Mouse (Mus musculus) urinary bladder, adult 2 months (tissue): Measurements from ENCODE around the gene Abcc6. TPM values are rescaled to one million over a fixed set of nuclear protein-coding genes. Genes with fewer than 3 reads are reported as not detected.
"Not testable (repeated sequence)": the region's sequence is repeated elsewhere in the genome, so short reads cannot be mapped to it uniquely, and the experiment has no call there.

Experiments used
- DNase-seq: peaks from one replicate; pipeline ENCODE4 v3.0.0; 2022; ENCODE audit warnings: low spot score
- polyA plus RNA-seq: library from polyadenylated mRNA; depleted of rRNA; stranded (reverse); fragments of >200 nt; gene quantifications from 2 replicates; pipeline ENCODE4 v1.2.3, GENCODE M21; 2012

Abcc6 gene
- polyA plus RNA-seq, 1 experiment, result 2.0 TPM

DNA sequence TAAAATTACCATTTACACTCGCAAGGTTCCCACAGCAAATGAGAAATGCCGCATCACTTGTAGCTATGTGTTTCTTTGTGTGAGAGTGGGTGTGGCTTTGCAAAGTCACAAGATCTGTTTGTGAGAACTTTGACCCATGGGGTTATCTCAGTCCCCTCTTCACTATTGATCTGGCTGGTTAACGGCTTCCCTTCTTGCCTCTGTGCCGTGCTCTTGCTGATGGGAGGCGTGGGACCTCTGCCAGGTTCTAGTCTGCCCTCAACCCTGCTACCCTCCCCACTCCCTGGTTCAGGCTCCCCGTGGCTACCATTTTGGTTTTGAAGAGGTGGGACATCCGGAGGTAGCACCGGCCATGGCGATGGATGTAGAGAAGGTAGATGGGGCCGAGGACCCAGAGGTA lies 1.4 kb downstream of the Abcc6 start:
- no peak for DNase-seq

DNA sequence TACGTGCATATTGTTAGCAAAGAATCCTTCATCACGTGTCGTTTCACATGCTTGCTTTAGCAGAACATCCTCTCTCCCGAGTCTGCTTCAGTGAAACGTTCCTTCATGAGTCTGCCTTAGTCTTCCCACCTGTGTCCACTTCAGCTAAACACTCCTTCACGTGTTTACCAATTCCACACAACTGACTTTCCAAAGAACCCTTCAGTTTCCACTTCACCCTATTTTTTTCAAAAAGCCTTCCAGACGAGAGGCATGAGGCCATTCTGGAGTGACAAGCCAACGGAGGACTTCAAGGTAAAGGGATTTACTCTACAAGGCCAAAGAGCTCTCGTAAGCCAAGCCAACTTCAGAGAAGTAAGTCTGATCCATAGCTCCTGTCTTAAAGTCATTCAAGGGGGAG lies 4.7 kb downstream of the Abcc6 start:
- DNase-seq, result no peak

DNA sequence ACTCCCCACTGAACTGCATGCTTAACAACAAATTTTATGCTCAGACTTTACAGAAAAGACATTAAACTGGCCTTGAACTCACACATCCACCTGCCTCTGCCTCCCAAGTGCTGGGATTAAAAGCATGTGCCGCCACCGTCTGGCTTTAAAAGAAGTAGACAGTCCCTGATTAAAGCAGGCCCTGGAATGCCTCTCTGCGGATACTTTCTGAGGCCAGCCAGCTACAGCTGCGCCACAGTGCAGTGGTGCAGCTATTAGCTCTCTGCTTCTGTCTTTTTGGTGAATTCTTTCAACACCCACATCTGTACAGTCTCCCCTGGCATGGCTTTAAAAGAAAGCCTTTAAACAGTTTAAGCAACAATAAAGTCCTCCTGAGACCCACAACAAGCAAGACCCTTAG lies 8.2 kb downstream of the Abcc6 start:
- DNase-seq, result no peak

DNA sequence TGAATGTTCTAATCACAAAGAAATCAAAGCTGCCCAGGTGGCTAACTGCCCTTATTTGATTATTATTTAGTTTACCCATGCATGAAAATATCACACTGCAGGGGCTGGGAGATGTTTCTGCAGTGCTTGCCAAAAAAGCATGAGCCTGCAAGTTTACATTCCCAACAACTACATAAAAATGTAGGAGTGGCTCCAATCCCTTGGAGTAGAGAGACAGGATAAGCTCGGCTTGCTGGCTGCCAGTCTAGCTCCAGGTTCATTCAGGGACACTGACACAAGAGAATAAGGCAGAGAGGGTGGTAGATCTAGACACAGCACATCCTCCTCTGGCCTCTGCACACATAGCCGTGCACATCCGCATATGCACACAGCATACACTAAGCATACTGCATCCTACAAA lies 10.5 kb downstream of the Abcc6 start:
- DNase-seq, result no peak

DNA sequence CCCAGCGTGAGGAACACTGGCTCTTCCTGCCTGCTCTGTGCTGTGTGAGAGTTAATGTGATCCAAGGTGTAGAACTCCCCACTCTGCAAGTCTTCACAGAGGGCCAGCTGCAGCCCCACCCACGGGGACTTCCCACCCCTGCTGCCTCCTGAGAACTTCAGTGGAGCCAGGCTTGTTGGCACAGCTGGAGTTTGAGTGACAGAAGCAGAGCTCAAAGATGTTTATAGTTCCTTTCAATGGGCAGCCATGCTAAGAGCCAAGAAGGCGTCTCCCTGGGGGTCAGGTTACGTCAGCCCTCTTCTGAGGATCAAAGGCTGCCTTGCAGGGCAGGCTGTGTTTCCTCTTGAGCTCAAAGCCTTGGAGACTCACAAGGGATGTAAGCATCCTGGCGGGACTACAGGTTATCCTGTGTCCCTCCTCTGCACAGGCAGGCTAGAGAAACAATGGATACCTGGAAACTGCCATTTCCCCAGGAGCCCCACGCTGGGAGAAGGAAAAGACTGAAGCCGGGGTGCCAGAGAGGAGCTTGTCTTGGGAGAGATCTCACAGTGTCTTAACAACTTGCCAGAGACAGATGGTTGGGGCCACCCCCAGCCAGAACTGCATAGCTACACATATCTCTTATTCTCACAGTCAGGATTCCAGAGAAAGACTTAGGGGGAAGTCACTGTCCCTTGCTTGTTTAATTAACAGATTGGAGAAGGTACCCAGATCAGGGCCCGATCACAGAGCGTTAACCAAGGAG lies 16.7 kb downstream of the Abcc6 start:
- no peak for DNase-seq

DNA sequence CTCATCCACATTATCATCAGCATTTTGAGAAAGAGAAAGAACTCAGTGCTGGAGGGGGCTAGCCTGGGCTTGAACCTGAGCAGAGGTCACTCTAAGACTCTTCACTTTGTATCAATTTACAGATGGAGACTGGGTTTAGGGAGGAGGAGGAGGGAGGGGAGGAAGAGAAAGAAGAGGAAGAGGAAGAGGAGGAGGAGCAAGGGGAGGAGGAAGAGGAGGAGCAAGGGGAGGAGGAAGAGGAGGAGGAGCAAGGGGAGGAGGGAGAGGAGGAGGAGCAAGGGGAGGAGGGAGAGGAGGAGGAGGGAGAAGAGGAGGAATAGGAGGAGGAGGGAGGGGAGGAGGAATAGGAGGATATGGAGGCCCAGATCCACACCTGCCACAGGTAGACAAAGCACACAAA lies 18.0 kb downstream of the Abcc6 start:
- no peak for DNase-seq

DNA sequence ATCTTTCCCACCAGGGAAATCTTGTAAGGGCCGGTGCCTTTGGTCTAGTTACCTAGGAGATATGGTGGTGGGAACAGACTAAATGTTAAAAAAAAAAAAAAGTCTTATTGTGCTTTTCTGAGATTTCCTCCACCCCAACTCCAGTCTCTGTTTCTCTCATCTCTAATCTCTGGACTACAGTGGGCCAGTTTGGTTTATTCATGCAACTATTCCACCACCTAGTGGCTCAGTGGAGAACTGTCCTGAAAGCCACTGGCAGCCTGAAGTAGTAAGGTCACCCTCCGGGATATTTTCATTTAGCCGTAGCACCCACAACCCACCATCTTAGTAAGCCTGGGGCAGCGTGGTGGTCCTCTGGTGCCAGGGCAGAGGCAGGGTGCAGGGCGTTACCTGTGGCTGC lies 20.5 kb downstream of the Abcc6 start:
- no peak for DNase-seq

DNA sequence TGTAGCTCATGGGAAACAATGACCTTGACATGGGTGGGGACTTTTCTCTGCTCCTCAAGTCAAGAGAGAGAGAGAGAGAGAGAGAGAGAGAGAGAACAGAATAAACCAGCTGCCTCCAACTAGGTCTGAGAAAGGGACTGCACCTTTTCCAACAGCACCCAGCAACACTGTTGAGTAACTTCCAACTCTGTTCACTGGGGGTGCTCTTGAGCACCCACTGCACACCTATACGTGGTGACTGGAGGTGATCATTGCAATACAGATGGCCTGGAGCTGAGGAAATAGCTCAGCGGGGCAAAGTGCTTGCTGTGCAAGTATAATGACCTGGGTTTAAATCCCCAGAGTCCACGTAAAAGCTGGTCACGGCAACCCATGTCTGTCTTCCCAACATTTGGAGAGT lies 27.4 kb downstream of the Abcc6 start:
- DNase-seq, result no peak

DNA sequence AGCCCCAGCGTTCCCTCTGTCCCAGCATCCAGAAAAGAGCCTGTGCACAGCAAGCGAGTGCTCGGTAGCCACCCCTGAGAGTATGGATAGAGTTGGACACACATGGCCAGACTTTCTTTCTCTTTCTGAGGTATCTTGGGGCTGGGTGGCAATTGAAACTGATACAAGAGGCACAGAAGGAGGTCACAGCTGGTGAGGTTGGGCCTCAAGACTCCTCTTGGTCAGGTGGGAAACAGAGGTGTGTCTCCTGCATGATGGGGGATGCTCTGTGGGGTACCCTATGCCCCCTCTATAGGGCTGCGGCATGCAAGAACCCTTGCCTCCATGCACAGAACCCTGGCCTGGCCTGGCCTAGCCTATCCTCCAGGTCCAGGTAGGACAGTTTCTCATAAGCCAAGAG lies 29.5 kb downstream of the Abcc6 start:
- no peak for DNase-seq

DNA sequence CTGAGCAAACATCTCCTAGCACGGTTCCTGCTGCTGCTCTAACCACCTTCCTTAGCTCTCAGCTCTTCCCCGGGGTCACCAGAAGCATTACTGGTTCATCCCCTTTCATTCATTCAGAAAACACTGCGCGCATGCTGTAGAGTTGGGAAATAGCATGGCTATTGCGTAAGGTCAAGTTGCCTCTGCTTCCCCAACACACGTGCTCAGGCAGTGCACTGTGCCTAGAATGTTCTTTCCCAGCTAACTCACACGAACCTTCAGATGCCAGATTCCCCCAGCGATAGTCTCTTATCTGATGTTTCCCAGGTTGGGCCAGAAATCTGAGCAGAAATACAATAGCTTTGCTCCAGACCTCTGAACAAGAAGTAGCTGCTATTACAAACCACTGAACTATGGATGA lies 37.6 kb downstream of the Abcc6 start:
- DNase-seq, result no peak

DNA sequence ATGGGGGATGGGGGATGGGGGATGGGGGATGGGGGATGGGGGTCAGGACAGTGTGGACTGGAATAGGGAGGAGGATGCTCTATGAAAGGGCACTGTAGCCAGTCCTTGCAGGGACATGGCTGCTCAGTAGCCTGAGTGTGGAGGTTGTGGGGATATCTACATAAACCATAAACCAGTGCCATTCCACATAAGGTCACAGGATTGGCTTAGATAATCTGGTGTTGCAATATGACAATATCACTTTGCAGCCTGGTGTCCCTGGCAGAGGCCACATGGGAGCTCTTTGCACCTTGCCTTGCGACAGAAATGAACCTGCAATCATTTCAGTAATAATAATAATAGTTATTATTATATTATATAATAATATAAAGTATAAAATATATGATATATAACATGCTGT lies 41.8 kb downstream of the Abcc6 start:
- DNase-seq, result no peak

DNA sequence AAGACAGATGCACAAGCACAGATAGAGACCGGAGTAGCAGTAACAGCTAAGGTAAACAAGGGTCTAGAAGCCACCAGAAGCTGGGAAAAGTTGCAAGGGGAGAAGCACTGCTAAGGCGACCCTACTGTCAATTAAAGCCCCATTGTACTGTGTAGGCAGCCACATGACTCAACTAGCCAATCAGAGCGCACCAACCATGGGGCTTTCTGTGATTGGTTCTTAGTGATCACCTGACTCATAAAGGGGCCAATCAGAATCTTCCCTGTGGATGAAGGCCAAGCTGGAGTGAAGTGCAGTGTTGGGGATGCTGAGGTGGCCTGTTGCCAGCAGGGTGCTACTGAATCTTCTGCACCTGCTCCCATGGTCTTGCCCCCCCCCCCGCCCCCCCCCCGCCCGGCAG lies 43.2 kb downstream of the Abcc6 start:
- DNase-seq, result no peak

DNA sequence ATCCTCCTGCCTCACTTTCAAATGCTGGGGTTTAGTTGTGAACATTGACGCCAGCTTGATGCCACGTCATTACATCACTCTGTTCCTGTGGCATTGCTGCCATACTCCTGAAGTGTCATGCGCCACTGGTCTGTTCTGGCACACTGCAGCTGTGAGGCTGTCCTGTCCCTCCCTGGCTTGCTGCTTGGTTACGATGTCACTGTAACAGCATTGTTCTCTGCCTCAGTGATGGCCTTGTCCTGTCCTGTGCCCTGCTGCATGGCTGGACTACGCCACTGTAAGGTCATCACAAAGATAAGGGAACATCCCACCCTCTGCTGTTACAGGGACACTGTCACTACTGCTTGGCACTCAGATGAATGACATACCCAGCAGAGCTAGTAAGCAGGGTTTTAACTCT lies 48.5 kb downstream of the Abcc6 start:
- no peak for DNase-seq

DNA sequence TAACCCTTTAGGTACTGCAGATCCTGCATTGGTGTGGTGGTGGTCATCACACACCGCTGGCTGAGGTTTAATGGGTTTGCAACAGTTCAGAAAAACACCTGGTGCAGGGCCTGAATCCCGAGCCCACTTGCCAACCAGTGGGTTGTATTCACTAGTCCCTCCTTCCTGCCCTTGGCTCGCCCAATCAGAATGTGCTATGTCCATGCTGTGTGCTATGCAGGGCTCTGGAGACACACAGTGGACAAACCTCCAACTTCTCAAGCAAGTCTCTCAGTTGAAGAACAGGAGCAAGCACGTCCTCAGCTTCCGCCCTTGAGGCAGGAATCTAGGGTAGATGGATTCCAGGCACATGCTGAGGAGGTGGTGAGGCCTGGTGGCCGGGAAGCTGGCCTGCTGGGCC lies 55.6 kb downstream of the Abcc6 start:
- DNase-seq, result no peak

DNA sequence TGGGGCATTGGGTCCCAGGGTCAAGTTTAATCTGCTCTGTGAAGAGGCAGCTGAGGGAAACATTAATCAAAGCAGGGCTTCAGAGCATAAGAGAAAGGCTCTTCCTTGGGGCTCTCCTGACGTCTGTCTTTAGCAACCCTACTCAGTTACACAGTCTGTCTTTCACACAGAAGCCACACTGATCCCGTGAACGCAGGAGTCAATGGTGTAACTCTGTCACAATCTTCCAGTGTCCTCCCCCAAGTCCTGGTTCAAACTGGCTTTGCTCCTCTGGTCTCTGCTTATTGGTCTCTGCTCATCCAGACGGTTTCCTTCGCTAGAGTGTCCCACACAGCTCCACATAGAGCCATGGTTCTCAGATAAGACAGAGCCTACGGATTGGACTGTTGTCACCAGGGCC lies 56.0 kb downstream of the Abcc6 start:
- no peak for DNase-seq

DNA sequence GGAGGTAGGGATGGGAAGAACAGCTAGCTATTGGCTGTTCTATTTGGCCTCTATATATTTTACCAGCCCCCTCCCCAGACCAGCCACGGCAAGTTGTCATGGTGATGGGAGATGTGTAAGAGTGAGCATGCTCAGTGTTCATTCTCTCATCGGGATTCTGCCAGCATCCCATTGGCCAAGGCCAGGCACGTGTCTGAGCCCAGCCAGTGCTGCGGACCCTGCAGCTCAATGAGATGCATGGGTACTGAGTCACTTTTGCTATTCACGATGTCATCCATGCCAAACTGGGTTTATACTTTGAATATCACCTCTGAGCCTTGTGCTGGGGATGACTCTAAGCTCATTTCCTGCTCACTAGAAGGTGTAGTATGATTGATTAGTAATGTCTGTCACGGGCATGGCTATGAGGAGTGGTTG lies 56.8 kb downstream of the Abcc6 start:
- DNase-seq, result no peak

DNA sequence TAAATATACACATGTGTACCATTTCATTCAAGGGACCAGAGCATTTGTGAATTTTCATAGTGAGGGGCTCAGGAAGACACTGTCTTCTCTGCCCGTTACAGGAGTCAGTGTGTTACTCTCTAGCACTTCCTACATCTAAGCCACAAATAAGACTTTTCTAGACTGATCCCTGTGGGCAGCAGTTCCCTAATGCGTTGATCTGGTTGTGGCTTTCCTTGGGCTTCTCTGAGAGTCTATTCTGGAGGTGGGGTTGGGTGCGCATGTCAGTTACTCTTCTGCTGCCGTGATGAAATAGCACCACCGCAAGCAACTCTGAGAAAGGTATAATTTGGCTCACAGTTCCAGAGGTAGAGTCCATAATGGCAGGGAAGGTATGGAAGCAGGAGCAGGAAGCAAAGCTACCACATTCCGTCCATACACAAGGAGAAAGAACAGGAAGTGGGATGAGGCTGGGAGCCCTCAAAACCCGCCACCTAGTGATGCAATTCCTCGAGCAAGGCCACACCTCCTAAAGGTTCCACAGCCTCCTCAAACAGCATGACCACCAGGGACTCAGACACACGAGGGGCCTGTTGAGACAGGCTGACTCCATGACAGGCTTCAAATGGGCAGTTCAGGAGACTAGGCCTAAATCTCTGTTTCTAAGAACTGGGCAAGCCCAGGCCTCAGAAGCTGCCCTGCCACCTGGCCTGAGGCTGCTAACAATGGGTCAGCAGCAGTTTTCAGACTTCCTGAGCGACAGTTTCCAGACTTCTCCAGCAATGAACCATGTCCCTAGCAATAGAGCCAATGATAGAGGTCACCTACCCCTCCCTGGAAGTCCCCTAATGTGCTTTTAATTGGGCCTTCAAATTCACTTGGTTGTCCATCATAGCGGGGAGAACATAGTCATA lies 58.0 kb downstream of the Abcc6 start:
- no peak for DNase-seq

DNA sequence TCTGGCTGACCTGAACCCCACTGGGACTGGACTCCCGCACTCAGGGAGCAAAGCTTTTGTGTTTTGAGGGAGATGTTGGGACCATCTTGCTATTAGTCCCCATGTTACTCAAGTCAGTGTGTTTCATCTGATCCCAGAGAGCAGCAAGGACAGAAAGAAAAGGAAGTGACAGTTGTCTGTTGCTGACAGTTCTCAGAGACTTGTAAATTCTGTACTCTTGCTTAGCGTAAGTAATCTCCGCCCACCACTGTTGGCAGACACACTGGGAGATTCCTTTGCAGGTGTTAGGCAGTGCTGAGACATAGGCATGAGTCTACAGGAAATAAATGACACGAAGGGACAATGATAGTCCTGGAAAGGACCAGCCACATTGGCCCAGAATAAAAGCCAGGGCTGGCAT lies 73.5 kb downstream of the Abcc6 start:
- no peak for DNase-seq

DNA sequence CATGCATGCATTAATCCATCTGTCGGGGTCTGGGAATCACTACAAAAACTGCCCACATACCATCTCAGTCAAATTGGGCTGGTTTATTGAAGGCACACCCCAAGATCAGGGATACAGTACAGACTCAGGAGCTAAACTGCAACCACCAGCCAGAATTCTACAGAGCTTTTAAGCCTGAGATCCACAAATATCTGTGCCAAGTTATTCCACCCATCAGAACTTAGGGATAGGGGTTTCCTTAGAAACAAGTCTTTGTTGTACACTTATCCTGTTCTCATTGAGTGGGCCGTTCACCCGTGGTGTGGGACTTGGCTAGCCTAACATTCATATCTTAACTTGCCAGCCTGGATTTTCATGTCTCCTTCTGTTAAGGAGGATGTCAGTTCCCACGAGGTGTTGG lies 81.0 kb downstream of the Abcc6 start:
- no peak for DNase-seq

DNA sequence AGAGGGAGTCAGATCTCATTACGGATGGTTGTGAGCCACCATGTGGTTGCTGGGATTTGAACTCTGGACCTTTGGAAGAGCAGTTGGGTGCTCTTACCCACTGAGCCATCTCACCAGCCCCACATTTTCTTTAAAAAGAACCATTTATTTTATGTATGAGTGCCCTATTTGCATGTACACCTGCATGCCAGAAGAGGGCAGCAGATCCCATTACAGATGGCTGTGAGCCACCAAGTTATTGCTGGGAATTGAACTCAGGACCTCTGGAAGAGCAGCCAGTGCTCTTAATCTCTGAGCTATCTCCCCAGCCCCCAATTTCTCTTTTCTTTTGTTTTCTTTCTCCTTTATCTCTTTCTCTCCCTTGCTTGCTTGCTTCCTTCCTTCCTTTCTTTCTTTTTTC lies 86.8 kb downstream of the Abcc6 start:
- not testable (repeated sequence) for DNase-seq

DNA sequence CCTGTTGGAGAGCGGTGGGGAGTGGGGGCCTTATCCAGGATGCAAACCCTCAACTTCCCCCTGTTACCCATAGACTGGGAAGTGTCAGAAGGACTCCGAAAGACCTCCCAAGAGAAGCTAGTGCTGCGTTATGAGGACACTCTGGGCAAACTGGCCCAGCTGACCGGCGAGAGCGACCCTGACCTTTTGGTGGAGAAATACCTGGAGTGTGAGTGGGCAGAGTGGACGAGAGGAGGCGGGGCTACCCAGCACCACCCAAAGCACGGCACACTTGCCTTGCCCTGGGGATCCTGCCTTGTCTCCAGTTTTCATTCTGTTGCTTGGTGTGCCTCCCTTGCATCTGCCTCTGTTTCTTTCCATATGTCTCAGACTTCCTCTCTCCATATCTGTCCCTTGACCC lies 88.1 kb downstream of the Abcc6 start:
- DNase-seq, result no peak

DNA sequence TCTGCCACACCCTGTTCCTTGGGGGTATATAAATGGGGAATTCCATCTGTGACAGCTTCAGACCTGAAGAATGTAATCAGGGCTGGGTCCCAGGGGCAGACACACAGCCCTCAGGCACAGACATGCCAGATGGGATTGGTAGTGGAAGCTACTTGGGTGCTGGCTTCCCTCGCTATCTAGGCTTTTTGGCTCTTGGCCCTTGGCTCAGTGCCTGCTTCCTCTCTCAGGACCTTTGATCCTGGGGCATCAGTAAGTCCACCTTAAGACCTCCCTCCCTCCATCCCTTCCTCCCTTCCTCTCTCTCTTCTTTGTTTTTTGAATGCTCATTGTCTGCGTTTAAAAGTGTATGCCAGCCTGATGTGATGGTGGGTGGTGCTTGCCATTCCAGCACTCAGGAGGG lies 90.3 kb downstream of the Abcc6 start:
- DNase-seq, result no peak

DNA sequence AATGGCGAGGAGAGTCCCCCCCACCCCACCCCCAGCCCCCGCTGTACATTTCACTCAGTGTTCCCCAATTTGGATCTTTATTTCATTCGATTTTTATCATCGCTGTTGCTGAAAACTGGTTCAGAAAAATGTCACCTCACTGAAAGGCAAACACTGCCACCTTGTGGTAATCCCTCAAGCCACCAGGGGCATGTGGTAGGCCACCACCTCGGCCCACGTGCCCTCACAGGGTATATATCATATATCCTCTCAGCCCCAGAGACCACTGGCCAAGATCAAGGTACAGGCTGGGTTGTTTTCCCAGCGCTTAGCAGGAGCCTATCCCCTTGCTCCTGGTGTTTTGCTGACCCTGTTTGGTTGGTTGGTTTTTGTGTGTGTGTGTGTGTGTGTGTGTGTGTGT lies 95.0 kb downstream of the Abcc6 start:
- no peak for DNase-seq
